Mouse (Mus musculus) hindbrain, postnatal 0 days (tissue): ENCODE results near the gene Zbtb40. TPM values are rescaled to one million over a fixed set of nuclear protein-coding genes. Genes with fewer than 3 reads are reported as not detected.

Source experiments
- ATAC-seq: fragments of 200-750 bp; cut with Nextera tagmentation; 2 replicates; pipeline ENCODE4 v1.8.0; 2017; ENCODE audit warnings: mild to moderate bottlenecking, moderate TSS enrichment, moderate library complexity
- DNase-seq: peaks from one replicate; pipeline ENCODE4 v3.0.0-alpha.2; 2015; ENCODE audit warnings: low spot score
- H3K27ac ChIP-seq: fragments of 300-500 bp; sonication (generic); 2 replicates; pipeline ENCODE4 v1.5.1; 2014; ENCODE audit warnings: mild to moderate bottlenecking
- H3K27me3 ChIP-seq: fragments of 300-500 bp; sonication (generic); 2 replicates; pipeline ENCODE4 v1.6.1; 2014; ENCODE audit warnings: low read length, mixed read lengths; ENCODE audit not compliant: insufficient read depth
- H3K36me3 ChIP-seq: fragments of 300-500 bp; sonication (generic); 2 replicates; pipeline ENCODE4 v1.6.1; 2014; ENCODE audit warnings: low read length, mixed read lengths; ENCODE audit not compliant: insufficient read depth
- H3K4me1 ChIP-seq: fragments of 300-500 bp; sonication (generic); 2 replicates; pipeline ENCODE4 v1.6.1; 2014; ENCODE audit warnings: antibody characterized with exemption, low read length, mixed read lengths; ENCODE audit not compliant: insufficient read depth
- H3K4me2 ChIP-seq: fragments of 300-500 bp; sonication (generic); 2 replicates; pipeline ENCODE4 v1.6.1; 2014; ENCODE audit warnings: low read depth, mild to moderate bottlenecking, low read length, moderate library complexity, mixed read lengths
- H3K4me3 ChIP-seq: fragments of 300-500 bp; sonication (generic); 2 replicates; pipeline ENCODE4 v1.5.1; 2014; ENCODE audit warnings: low read length
- H3K9ac ChIP-seq: fragments of 300-500 bp; sonication (generic); replicated peaks from 2 replicates; pipeline ENCODE4 v1.6.1; 2014; ENCODE audit warnings: mild to moderate bottlenecking, low read length, moderate library complexity, mixed read lengths
- H3K9me3 ChIP-seq: fragments of 300-500 bp; sonication (generic); 2 replicates; pipeline ENCODE4 v1.6.1; 2016; ENCODE audit warnings: low read length, mixed read lengths
- CTCF ChIP-seq: IDR thresholded peaks from 2 replicates; pipeline ENCODE4 v1.5.1; 2016; ENCODE audit warnings: antibody characterized with exemption, control low read depth, low read depth
- WGBS: fragments of 180-500 bp; shearing (Covaris S2); extraction: QIAGEN DNeasy Blood & Tissue Kit; methylation state at CpG from one replicate; pipeline ENCODE4 v1.1.7; 2014; 5-methylcytosine and 5-hydroxymethylcytosine counted together
- polyA plus RNA-seq: library from polyadenylated mRNA; unstranded; fragments of >200 nt; fragmentation: Nextera tagmentation; extraction: Ambion mirVana; gene quantifications from 2 replicates; pipeline ENCODE4 v1.2.1, GENCODE M21; 2015
- total RNA-seq: library from RNA; depleted of rRNA; stranded (reverse); fragments of >200 nt; gene quantifications from 2 replicates; pipeline ENCODE4 v1.2.3, GENCODE M21; 2014

Zbtb40 gene
- total and polyA plus RNA-seq, 2 experiments from 2014 or later = 1.6 to 9.1 TPM

DNA sequence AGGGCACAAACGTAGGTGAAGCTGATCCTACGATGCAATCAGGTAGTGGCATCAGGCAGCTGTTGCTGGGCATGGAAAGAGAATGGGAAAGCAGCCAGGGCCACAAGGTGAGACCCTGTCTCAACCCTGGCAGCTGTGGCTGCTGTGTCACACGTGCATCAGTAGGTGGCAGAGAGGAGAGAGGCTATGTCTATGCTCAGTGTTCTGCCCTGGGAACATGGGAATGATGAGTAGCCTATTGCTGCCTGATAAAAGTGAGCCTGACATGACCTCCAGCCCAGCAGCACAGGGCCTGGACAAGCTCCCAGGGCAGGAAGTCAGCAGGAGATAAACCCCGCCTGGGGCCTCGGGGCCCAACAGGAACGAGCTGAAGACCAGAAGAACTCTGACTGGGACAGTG is 23.0 kb downstream of the Zbtb40 start:
- 63% methylated on average over 6 of the region's 6 CpGs for WGBS
- no peak overlapping the region for H3K27ac ChIP-seq
- DNase-seq (no peak), ATAC-seq (no peak)
- no peaks in the 10 kb centered on the region for H3K27me3 ChIP-seq
- no peak overlapping the region for H3K9ac ChIP-seq
- no peak overlapping the region for H3K4me3 ChIP-seq
- H3K4me2 ChIP-seq = no peak overlapping the region
- no peaks in the 10 kb centered on the region for H3K36me3 ChIP-seq
- TF ChIP-seq CTCF = peak; percentile 22; the same call in 1 of the 2 replicates
- H3K4me1 ChIP-seq = no peaks in the 10 kb centered on the region
- no peaks in the 10 kb centered on the region for H3K9me3 ChIP-seq

DNA sequence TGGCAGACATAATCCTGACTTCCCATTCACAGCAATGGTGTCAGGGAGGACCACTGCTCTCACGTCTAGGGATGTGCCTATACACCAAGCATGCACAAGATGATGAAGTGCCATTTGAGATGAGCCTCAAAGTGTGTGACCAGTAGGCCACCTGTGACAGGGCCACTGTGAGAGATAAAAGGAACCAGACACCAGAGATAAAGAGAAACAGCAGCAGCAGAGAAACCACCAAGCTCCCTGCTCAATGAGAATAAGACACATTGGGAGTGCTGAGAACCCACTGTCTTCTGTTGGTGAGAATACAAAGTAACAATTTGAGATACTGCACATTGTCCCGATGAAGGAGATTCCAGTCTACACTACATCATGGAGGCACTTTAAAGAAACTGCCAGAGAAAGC is 23.5 kb downstream of the Zbtb40 start:
- Histone ChIP-seq H3K9me3 (no peaks in the 10 kb centered on the region), H3K4me1 (no peaks in the 10 kb centered on the region), H3K27me3 (no peaks in the 10 kb centered on the region), H3K36me3 (no peaks in the 10 kb centered on the region), H3K27ac (no peak overlapping the region), H3K9ac (no peak overlapping the region), H3K4me3 (no peak overlapping the region), H3K4me2 (no peak overlapping the region)
- ATAC-seq (no peak), DNase-seq (no peak)
- TF ChIP-seq CTCF = no peak
- WGBS = 96% methylated on average over 2 of the region's 2 CpGs

DNA sequence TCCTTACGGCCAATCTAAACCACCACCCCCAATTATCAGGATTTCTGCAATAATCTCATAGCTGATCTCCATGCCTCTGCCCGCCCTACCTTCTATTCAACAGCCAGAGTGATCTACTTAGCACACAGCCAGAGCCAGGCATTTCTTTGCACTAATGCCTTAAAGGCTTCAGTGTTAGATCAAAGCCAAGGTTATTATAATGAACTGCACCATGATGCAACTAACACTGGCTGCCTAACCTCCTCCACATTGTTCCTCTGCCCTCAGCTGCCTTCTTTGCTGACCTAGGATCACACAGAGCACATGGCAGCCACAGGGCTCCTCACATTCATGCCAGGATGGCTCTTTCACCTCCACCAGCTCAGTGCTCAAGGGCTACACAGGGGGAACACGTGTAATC is 28.5 kb downstream of the Zbtb40 start:
- H3K4me2 ChIP-seq = no peak overlapping the region
- H3K9ac ChIP-seq = no peak overlapping the region

DNA sequence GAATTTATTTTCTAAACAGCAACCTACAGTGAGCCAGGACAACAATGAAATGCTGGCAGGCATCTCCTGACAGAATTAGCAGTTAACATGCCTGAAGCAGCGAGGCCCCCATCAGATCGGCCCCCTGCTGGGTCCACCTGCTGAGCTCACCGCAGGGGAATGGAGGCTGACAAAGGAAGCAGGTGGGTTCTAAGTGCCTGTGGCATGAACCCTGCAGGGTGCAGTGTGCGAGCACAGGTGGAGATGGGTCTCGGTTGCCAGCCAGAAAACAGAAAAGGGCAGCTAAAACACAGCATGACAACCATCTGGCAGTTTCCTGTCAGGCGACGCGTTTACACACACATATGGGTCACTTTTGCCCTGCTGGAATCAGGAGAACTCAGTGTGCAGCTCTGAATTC is 32.7 kb downstream of the Zbtb40 start:
- H3K27ac ChIP-seq = peak overlapping the region; percentile 5; the same call in 1 of the 2 replicates
- H3K36me3 ChIP-seq = no peaks in the 10 kb centered on the region
- DNase-seq = peak; percentile 63
- ATAC-seq = no peak
- no peaks in the 10 kb centered on the region for H3K27me3 ChIP-seq
- H3K4me1 ChIP-seq = 0 out of 2 replicates have a peak, but pooled peaks cover 5% of the 10 kb centered on the region
- TF ChIP-seq CTCF = no peak
- H3K9me3 ChIP-seq = no peaks in the 10 kb centered on the region
- no peak overlapping the region for H3K4me2 ChIP-seq
- 13% methylated on average over 8 of the region's 8 CpGs for WGBS
- no peak overlapping the region for H3K9ac ChIP-seq
- H3K4me3 ChIP-seq = no peak overlapping the region

More for the DNA sequence above, 28.5 kb downstream of the Zbtb40 start:
- H3K4me1 ChIP-seq = no peaks in the 10 kb centered on the region
- H3K36me3 ChIP-seq = no peaks in the 10 kb centered on the region
- ATAC-seq (no peak), DNase-seq (no peak)
- TF ChIP-seq CTCF = no peak
- no peak overlapping the region for H3K27ac ChIP-seq
- H3K27me3 ChIP-seq = no peaks in the 10 kb centered on the region
- no peak overlapping the region for H3K4me3 ChIP-seq
- WGBS = 68% methylated on average over 3 of the region's 3 CpGs
- no peaks in the 10 kb centered on the region for H3K9me3 ChIP-seq

DNA sequence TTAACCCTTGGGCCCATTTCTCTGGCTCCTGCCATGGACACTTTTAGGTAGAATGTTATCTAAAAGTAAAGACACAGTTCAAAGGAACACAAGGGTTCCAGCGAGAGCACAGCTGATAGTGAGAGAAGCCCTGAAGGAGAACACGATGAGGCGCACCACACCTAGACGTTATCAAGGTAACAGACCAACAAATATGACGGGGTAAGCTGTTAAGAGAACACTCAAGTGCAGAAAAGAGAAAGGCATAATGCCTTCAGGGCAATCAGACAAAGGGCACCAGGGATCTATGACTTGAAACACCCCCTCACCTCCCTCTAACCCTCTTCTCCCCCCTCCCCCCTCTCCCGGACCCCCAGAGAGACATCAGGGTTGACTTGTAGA is 33.1 kb downstream of the Zbtb40 start:
- ATAC-seq = no peak
- Histone ChIP-seq H3K9ac (no peak overlapping the region), H3K27me3 (no peaks in the 10 kb centered on the region), H3K27ac (0 out of 2 replicates have a peak overlapping the region, but pooled peaks have one; percentile 5), H3K36me3 (no peaks in the 10 kb centered on the region), H3K9me3 (no peaks in the 10 kb centered on the region), H3K4me1 (0 out of 2 replicates have a peak, but pooled peaks cover 5% of the 10 kb centered on the region), H3K4me3 (no peak overlapping the region), H3K4me2 (no peak overlapping the region)
- 77% methylated on average over 6 of the region's 6 CpGs for WGBS
- no peak for DNase-seq
- no peak for TF ChIP-seq CTCF

DNA sequence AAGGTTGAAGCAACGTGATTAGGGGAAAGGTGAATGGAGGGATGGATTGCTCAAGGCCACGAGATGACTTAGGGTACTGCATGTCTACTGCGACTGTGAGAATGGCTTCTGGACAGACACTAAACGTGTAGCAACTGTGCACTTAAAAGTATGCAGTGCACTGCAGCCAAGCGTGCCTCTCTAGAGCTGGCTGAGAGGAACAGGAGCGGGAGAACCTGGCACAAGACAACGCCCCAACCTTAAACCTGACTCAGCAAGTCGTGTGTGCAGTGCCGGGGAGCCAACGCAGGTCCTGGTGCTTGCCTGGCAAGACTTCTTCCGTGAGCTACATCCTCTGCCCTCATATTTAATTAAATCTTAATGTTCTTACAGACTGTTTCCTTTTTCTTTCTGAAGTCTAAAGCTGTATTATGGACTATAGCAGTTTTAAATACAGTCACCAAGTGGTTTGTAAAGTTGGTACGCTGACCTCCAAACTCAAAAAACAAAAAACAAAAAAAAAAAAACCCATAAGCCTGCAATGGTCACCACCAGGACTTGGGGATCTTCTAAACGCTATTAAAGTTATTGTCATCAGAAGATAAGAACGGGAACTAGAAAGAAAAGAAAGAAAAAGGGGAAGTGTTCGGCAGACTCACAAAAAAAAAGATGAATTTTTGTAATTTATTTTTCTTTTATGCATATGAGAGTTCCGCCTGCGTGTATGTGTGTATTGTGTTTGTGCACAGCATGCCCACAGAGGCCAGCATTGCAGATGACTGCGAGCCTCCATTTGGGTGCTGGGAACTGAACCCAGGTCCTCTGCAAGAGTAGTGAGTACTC is 33.7 kb downstream of the Zbtb40 start:
- no peak overlapping the region for H3K27ac ChIP-seq
- H3K4me3 ChIP-seq = no peak overlapping the region
- DNase-seq (no peak), ATAC-seq (no peak)
- no peak for TF ChIP-seq CTCF
- H3K9me3 ChIP-seq = no peaks in the 10 kb centered on the region
- H3K36me3 ChIP-seq = no peaks in the 10 kb centered on the region
- no peak overlapping the region for H3K9ac ChIP-seq
- no peak overlapping the region for H3K4me2 ChIP-seq
- 0 out of 2 replicates have a peak, but pooled peaks cover 5% of the 10 kb centered on the region for H3K4me1 ChIP-seq
- WGBS = 82% methylated on average over 18 of the region's 18 CpGs
- H3K27me3 ChIP-seq = no peaks in the 10 kb centered on the region

DNA sequence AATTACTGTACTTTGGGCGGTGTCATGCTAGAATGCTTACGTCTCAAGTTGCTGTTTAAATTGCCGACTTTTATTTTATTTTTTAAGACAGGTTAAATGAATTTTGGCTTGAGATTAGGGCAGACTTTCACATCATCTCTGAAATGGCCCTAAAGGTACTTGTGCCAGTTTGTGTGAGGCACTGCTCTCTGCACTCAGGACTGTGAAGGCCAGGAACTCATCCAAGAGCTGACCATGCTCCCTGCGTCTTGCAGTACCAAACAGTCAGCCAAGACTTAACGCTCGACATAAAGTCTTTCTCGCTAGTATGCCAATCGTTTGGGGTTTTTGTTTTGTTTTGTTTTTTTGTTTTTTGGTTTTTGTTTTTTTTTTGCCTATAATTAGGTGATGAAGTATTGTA is 34.5 kb downstream of the Zbtb40 start:
- Histone ChIP-seq H3K36me3 (no peaks in the 10 kb centered on the region), H3K27me3 (no peaks in the 10 kb centered on the region), H3K4me1 (0 out of 2 replicates have a peak, but pooled peaks cover 5% of the 10 kb centered on the region), H3K4me2 (no peak overlapping the region), H3K9me3 (no peaks in the 10 kb centered on the region), H3K9ac (no peak overlapping the region), H3K4me3 (no peak overlapping the region), H3K27ac (no peak overlapping the region)
- no peak for ATAC-seq
- TF ChIP-seq CTCF = no peak
- DNase-seq = no peak
- 71% methylated on average over 8 of the region's 8 CpGs for WGBS
